Mouse (Mus musculus) hindbrain, embryonic 10.5 days (tissue): ENCODE measurements at regions not wholly inside any gene's neighbourhood (a gene's known extent, or its start where the extent isn't known, plus 50 kb on each side); places are given as distances from the start of the nearest gene placed in this dataset.

Experiments used
- DNase-seq: peaks from one replicate; pipeline ENCODE4 v3.0.0-alpha.2; 2017; ENCODE audit warnings: low spot score
- H3K27ac ChIP-seq: fragments of 300-500 bp; sonication (generic); 2 replicates; pipeline ENCODE4 v1.5.1; 2016; ENCODE audit warnings: mild to moderate bottlenecking, moderate library complexity
- H3K27me3 ChIP-seq: fragments of 300-500 bp; sonication (generic); 2 replicates; pipeline ENCODE4 v1.6.1; 2016; ENCODE audit warnings: mild to moderate bottlenecking; ENCODE audit not compliant: poor library complexity, insufficient read depth, severe bottlenecking
- H3K36me3 ChIP-seq: fragments of 300-500 bp; sonication (generic); 2 replicates; pipeline ENCODE4 v1.6.1; 2016; ENCODE audit warnings: mild to moderate bottlenecking, moderate library complexity
- H3K4me1 ChIP-seq: fragments of 300-500 bp; sonication (generic); replicated peaks from 2 replicates; pipeline ENCODE4 v1.6.1; 2016; ENCODE audit warnings: mild to moderate bottlenecking
- H3K4me3 ChIP-seq: fragments of 300-500 bp; sonication (generic); 2 replicates; pipeline ENCODE4 v1.5.1; 2016; ENCODE audit warnings: mild to moderate bottlenecking, moderate library complexity
- H3K9me3 ChIP-seq: fragments of 300-500 bp; sonication (generic); 2 replicates; pipeline ENCODE4 v1.6.1; 2016; ENCODE audit warnings: mild to moderate bottlenecking, moderate library complexity
- WGBS: fragments of 180-500 bp; shearing (Covaris S2); methylation state at CpG from one replicate; pipeline ENCODE4 v1.1.7; 2016; 5-methylcytosine and 5-hydroxymethylcytosine counted together

DNA sequence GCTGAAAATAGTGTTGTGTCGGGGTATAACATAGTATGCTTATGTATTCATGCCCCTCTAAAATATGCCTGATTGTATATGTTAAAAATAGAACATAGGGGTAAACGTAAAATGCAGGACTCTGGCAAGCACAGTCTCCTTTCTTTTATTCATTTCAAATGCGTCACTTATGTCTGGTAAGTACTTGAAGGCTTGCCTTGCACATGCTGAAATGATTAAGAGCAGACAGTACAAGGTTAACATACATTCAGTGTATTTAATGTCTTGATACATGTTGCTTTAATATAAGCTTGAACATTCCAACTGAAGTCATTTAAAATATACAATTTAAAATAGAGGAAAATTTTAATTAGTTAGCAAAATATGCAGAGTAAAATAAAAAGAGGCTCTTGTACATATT, 50.9 kb upstream of the Meox2 start:
- no peak for DNase-seq
- Histone ChIP-seq H3K27ac (no peak overlapping the region), H3K4me1 (no peaks in the 10 kb centered on the region), H3K27me3 (no peaks in the 10 kb centered on the region), H3K36me3 (no peaks in the 10 kb centered on the region), H3K9me3 (no peaks in the 10 kb centered on the region), H3K4me3 (no peak overlapping the region)
- WGBS, result 80% methylated on average over 3 of the region's 3 CpGs
